Mouse (Mus musculus) heart, postnatal 14 days (tissue): Measurements from ENCODE around the gene Cdr2l. TPM values are rescaled to one million over a fixed set of nuclear protein-coding genes. Genes with fewer than 3 reads are reported as not detected.
"Not testable (repeated sequence)": the region's sequence is repeated elsewhere in the genome, so short reads cannot be mapped to it uniquely, and the experiment has no call there.

Experiments used
- DNase-seq, 2 experiments: peaks; one replicate each; pipeline ENCODE4 v3.0.0; 2021 to 2022
- intact Hi-C: fragments of 180-260 bp; cut with DNase I; formaldehyde crosslinking; loops from one replicate; pipeline ENCODE4 v1.15.1; 2025
- total RNA-seq, 2 experiments: library from RNA; stranded (reverse); gene quantifications; 2 replicates each; pipeline ENCODE4 v1.2.3; 2021

Gene Cdr2l
- total RNA-seq, 2 experiments from 2014 or later, result 8.7 to 9.9 TPM

DNA sequence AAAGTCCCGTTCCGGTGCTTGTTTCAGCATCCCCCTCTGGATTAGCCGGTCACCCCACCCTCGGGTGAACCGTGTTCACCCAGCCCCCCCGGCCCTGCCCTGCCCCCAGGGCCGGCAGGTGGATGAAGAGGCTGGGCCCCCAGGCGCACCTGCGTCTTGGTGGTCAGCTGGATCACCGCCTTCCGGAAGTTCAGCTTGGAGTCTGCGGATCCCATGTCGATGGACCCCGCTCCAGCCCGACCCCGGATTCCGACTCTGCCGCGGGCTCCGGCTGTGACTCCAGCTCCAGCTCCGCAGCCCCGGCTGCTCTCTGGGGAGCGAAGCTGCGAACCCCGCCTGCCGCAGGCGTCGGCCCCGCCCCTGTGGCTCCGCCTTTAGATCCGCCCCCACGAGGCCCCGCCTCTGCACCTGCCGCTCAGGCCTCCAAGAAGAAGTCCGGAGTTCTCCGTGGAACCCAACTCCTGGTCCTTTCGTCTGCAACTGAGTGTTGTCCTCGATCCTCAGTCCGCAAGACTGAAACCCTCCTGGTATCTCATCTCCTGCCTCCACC lies 14.2 kb upstream of the Cdr2l start, which contains the start of gene Hid1:
Hid1 (minus strand) TSS at position 362 of the 550 bp plus-strand sequence.
- DNase-seq, result peak; percentile 77 to 82

DNA sequence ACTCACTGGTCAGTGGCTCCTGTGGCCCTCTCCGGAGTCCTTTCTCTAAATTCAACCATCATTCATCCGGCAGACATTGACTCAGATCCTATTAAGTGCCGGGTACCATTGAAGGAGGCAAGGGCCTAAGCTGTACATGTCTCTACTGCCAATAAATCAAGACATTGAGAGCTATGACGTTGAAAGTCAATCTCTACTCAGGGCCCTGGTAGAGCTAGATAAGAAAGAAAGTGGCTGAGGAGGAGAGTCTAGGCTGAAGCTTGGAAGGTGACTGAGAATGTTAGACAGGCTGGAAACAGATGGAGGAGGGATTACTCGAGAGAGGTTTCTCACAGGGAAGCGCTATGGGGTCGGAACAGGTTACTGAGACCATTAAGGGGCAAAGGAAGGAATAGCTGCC lies 11.3 kb upstream of the Cdr2l start:
- no peak for DNase-seq
- intact Hi-C loops, result no loop called here

More for the DNA sequence above, 14.2 kb upstream of the Cdr2l start, which contains the start of gene Hid1:
- intact Hi-C loops, result no loop called here

DNA sequence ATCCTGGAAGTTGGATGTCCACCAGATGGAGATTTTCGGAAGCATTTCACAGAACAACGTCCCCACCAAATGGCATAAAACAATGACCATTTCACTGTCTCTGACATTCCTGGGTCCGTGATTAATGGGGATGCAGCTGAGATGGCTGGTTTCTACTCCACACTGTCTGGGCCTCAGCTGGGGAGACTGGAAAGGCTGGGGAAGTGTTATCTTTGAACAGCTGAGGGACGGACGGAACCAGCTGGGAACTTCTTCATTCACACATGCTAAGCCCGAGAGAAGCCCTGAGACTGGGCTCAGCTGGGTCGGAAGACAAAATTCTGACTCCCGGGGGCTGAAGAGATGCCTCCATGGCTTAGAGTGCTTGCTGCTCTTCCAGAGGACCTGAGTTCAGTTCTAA lies 10.4 kb upstream of the Cdr2l start:
- no peak for DNase-seq
- intact Hi-C loops, result no loop called here

DNA sequence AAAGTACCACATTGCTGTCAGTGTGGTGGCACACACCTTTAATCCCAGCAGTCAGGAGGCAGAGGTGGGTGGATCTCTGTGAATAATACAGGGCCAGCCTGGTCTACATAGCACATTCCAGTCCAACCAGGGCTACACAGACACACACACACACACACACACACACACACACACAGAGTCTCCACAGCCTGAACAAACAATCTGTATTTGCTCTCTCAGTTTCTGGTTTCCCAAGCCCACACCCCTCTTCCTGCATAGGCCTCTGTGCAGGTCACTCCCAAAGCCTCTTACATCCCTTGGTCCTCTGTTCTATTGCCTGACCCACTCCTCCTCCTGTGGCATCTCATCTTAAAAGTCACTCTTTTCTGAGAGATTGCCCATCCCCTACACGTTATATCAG lies 9.7 kb upstream of the Cdr2l start:
- no peak for DNase-seq
- intact Hi-C loops, result no loop called here

DNA sequence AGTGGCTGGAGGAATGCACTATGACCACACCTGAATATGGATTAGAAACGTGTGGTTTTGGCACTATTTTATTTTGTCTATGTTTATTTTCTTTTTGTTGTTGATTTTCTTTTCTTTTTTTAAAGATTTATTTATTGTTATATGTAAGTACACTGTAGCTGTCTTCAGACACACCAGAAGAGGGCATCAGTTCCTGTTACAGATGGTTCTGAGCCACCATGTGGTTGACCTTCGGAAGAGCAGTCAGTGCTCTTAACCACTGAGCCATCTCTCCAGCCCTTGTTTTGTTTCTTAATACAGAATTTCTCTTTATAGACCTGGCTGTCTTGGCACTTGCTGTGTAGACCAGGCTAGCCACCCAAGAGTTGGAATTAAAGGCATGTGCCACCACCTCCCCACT lies 9.0 kb upstream of the Cdr2l start:
- intact Hi-C loops, result no loop called here

DNA sequence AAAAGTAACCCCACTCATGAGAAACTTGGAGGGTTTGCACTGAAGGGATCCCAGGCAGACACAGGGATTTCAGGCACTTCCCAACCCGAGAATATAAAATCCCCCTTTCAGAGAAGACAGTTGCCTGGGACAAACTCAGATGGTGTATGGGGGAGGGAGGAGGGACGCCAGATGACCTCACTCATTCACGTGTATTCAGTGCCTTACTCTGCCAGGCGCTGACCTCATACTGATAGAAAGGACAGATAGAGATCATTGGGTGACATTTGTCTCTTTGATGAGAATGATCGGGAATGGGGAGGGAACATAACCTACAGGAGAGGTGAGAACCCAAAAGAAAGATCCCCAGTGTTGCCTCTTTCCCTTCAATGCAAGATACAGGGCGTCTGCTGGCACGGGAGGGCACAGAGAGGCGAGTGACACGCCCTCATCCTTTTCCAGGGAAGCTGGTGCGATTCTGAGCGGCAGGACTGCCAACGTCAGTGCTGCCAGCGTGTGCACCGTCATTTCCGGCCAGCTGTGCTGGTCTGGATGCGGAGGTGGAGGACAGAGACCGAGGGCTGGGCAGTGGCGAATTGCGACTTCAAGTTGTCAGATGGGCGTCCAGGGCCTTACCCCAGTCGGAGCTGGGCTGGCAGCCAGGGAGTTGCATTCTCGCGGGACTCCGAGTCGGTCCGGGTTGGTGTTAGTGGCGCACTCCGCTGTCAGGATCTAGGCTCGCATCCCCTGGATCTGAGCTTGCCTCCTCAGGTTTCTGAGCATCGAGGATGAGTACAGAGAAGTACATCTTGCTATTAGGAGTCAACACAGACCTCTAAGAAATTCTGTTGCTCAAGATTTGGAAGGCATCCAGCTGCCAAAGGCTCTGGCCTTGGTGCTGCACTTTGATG lies 7.7 kb upstream of the Cdr2l start:
- intact Hi-C loops, result no loop called here
- DNase-seq, result peak; percentile 71 to 84

More for the DNA sequence above, 9.0 kb upstream of the Cdr2l start:
- DNase-seq, result no peak

DNA sequence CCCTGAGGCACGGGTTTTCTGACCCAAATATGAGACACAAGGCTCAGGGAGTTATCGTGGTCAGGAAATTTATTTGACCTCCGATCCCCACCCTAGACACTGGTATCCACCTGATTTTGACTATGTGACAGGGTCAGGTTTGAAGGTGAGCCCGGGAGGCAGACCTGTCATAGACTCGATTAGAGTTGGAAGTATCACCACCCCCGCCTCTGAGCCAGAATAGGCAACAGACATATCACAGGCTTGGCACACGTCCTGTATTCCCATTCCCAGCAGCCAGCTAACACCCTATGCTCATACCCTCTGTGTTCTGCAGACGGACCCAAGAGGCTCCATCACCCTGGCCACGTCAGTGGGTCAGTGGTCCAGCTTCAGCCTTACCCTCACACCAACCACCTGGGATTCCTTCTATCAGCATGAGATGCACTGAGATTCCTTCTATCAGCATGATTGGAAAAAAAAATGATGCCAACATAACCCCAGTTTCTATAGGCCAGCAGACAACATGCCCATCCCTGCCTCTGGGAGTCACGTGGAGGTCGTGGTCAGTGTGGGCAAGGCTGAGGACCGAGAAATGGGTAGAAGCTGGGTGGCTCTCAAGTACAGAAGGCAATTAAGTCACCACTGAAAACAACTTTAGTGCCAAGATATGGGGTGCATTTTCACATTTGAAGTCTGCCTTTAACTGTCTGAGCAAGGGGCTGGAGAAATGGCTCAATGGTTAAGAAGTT lies 6.9 kb upstream of the Cdr2l start:
- intact Hi-C loops, result no loop called here
- no peak for DNase-seq

DNA sequence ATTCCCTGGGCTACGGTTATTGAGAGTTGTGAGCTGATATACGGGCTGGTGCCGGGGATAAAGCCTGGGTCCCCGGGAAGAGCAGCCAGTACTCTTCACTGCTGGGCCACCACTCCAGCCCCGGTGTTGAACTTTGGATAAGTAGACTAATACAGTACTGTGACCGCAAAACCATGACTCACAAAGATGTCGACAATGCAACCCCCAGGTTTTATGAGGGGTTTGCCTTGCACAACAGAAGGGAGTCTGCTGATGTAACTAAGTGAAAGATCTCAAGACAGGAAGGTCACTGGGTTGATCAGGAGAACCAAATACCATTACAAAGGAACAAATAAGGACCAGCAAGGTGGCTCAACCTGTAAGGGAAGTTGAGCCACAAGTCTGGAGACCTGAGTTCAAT lies 5.0 kb upstream of the Cdr2l start:
- no peak for DNase-seq
- intact Hi-C loops, result no loop called here

DNA sequence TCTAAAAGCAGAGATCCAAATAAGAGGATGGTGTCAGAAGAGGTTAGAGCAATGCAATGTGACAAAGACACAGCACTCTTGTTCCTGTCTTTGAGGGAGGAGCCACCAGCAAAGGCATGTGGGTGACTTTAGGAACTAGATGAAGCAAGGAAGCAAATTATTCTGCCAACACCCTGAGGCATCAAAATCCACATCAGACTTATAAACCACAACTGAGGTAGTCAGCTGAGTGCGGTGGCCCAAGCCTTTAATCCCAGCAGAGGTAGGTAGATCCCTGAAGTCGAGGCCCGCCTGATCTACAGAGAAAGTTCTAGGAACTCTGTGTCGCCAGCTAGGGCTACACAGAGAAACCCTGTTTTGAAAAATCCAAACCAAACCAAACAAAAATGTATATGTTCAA lies 4.5 kb upstream of the Cdr2l start:
- no peak for DNase-seq
- intact Hi-C loops, result no loop called here

DNA sequence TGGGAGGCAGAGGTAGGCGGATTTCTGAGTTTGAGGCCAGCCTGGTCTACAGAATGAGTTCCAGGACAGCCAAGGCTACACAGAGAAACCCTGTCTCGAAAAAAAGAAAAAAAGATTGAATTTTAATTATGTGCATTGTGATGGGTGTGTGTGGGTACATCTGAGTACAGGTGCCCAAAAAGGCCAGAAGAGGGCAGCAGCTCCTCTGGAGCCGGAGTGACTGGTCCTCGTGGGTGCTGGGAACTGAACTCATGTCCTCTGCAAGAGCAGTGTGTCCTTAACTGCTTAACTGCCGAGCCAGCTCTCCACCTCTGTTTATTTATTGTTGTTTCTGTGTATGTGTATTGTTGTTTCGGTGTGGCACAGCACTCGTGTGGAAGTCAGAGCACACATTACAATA lies 3.9 kb upstream of the Cdr2l start:
- intact Hi-C loops, result no loop called here
- no peak for DNase-seq

DNA sequence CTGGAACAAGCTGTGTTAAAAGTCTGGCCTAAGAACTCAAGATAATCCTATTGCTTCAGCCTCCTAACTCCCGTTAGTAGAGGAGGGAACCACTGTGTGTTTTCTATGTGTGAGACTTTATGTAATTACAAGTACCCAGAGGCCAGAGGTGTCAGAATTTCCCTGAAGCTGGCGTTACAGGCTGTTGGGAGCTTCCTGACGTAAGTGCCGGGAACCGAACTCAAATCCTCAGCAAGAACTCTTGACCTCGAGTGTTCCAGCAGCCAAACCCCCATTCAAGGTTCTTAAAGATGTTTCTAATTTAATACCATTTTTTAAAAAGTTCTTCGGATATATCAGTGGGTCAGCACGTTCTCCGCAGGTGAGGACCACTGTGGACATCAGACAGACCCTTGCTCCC lies 440 bp upstream of the Cdr2l start:
- no peak for DNase-seq
- intact Hi-C loops, result no loop called here

DNA sequence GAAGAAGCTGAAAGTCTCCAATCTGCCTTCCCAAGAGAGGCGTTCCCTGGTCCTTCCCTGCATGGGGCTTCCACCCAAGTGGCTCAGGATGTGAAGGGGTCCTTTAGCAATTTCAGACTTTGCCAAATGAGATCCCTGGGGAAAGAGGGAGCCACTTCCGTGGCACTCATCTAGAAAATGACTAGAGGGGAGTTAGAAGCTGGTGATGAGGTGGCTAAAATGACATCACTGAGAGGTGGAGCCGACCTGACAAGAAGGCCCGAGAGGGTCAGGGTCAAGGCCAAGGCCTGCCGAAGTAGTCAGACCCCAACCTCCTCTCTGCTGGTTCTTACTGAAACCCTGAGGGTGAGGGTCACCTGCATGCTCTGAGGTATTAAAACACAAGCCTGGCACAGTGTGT lies 1.2 kb downstream of the Cdr2l start:
- DNase-seq, result no peak
- intact Hi-C loops, result loop anchor here (2.0 kb wide), 1 partner anchor 20 kb away; the partner anchor contains the start of gene Mrpl58

DNA sequence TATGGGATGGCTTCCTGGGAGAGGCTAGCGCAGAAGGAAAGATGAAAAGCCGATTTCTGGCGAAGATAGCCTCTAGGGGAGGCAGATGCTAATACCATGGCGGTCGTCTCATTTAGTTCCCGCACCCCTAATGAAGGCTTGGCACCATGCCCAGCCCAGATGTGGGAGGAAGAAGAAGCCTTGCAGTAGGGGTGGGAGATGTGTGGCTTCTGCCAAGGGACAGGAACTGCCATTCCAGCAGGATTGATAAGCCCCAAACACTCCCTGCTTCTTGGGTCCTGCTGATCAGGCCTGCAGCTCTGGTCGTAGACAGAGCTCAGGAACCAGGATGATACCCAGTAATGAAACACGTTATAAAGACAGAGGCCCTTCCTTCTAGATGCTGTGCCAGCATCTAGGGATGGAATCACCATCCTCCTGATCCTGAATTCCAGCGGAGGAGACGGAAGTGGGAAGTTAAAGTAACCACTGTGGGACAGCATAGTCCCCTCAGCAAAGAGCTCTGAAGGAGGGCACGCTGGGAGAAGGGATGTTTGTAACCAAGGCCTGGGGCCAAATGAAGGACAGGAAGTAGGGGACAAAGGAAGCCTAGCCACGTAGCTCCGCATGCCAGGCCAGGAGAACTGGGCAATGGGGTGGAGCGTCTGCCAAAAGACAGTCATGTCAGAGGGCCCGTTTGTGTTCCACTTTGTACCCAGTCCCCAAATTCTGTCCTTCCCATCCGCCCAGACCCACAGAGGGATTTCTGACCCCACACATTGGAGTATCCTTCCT lies 2.2 kb downstream of the Cdr2l start:
- peak; percentile 38 to 44 for DNase-seq
- intact Hi-C loops, result loop anchor here (2.0 kb wide), 1 partner anchor 19 kb away; the partner anchor contains the start of gene Mrpl58

DNA sequence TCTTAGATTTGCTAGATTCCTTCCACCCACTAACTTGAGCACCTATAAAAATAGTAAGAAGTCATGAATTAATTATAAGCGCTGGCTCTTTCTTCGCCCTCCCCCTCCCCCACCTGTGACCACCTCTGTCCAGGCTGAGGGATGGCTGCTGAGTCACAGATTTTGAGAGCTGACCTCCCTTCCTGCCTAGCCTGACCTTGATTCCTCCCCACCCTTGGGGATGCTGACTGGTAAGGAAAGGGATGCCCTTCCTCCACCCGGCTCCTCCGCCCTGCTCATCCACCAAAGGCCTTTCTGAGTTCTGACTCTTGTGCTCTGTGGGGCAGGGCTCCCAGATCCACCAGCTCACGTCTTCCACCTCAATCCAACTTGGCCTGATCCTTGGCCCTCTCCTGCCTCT lies 2.9 kb downstream of the Cdr2l start:
- intact Hi-C loops, result no loop called here
- DNase-seq, result no peak

DNA sequence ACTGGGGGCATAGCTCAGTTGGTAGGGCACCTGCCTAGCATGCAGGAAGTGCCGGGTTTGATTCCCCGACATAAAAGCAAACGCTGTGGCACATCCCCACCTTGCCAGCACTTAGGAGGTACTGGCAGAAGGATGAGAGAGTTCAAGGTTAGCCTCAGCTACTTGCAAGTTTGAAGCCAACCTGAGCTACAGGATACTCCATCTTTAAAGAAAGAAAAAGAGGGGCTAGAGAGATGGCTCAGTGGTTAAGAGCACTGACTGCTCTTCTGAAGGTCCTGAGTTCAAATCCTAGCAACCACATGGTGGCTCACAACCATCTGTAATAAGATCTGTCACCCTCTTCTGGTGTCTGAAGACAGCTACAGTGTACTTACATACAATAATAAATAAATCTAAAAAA lies 5.1 kb downstream of the Cdr2l start:
- intact Hi-C loops, DNase-seq: not testable (repeated sequence)

DNA sequence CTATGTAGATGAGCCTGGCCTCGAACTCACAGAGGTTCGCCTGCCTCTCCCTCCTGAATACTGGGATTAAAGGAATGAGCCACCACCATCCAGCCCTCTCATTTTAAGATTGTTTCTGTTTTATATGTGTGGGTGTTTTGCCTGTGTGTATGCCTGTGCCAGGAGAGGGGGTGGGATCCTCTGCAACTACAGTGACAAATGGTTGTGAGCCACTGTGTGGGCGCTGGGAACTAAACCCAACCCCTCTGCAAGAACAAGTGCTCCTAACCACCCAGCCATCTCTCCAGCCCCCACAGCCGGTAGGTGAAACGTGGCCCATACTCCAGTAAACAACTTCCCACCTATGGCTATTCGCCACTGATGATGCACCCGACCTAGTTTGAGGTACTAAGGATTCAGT lies 9.6 kb downstream of the Cdr2l start:
- intact Hi-C loops, result no loop called here
- no peak for DNase-seq

DNA sequence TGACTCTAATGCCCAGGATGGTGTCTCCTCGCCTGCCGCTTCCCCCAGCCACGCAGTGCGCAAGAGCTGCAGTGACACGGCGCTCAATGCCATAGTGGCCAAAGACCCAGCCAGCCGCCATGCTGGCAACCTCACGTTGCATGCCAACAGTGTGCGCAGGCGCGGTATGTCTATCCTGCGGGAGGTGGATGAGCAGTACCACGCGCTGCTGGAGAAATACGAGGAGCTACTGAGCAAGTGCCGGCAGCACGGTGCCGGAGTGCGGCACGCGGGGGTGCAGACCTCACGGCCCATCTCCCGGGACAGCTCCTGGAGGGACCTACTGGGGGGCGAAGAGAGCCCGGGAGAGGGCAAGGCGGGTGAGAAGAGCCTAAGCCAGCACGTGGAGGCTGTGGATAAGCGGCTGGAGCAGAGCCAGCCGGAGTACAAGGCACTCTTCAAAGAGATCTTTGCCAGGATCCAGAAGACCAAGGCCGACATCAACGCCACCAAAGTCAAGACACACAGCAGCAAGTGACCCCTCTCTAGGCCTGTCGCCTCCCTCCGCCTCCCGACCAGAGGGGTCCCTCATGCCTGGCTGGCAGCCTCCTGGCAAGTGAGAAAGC lies 12.1 kb downstream of the Cdr2l start:
- intact Hi-C loops, result no loop called here
- DNase-seq, result no peak

DNA sequence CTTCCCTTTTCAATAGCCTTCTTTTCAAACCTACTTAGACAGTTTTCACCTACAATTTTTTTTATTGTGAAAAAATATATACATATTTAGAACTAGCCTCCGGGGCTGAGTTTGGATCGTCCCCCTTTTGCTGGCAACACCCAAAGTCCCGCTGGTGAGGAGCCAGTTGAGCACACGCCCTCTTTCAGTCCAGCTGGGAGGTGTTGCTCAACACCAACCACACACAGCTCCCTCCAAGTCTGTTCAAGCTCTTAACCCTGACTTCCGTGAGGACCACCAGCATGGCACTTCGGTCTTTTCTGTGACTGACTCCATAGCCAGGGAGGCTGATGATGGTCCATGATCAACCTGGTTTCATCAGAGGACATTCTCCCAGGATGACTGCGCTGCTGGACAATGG lies 16.4 kb downstream of the Cdr2l start:
- DNase-seq, result no peak
- intact Hi-C loops, result no loop called here

DNA sequence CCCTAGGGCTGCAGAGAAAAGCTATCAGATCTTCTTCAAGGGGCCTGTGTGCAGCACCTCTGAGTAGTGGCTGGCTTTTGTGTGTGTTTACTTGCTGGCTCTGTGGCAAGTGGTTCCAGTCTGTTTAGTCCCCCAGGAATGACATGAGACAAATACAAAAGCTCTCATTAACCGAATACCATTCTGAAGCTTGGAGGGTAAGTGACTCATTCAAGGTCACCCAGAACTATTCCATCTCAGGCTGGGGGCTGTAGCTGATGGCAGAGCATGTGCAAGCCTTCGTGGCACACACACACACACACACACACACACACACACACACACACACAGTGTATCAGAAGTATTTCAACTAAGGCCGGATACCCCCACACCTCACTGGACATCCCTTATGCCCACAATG lies 18.4 kb downstream of the Cdr2l start:
- DNase-seq, result no peak
- intact Hi-C loops, result no loop called here
